In the genomic region with DNA sequence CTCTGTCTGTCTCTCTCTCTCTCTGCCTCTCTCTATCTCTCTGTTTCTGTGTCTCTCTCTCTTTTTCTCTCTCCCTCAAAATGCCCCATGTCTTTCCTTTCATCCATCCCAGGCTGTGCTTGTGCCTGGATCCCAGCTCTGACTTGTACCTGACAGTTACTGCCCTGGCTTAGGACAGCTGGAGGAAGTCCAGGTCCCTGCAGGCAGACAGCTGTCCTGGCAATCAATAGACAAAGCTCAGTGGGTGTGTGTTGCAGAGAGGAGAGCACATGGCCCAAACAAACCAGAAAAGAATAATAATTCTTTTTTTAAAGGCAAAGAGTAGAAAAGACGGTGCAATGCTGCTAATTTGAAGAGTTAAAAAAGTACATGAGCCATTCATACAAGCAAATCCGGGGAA, we compare ENCODE assay signal across 19 mouse cellular contexts.
A peak's percentile ranks its signal among the peaks of the same experiment; 100 is the strongest.
DNase-seq lines count a peak whose midpoint lies in the region; ATAC-seq and TF ChIP-seq lines count a peak whose summit lies in the region.
"Had no signal": no experiment of that assay in that cellular context is flagged by ENCODE, and none has a peak within 500 bp of the region (broad histone marks: within the 10 kb centered on the region; RNA-seq: fewer than 3 reads in every experiment).

No protein-coding gene starts in this region.

- no peak overlapping the region for H3K9ac ChIP-seq in lung, embryonic 14.5 days
- H3K9ac ChIP-seq: hindbrain, embryonic 12.5 days; liver, embryonic 13.5 days; neural tube, embryonic 15.5 days had no signal

- no peak overlapping the region for H3K4me2 ChIP-seq in lung, embryonic 14.5 days
- H3K4me2 ChIP-seq: hindbrain, embryonic 12.5 days; liver, embryonic 13.5 days; midbrain, embryonic 11.5 days; neural tube, embryonic 15.5 days had no signal

- ATAC-seq in lung, embryonic 14.5 days (ENCODE audit: insufficient read depth), result no peak
- ATAC-seq: forebrain, embryonic 16.5 days had no signal

- H3K9me3 ChIP-seq in heart, embryonic 10.5 days, result no peaks in the 10 kb centered on the region
- H3K9me3 ChIP-seq in lung, embryonic 14.5 days (ENCODE audit: low read depth, low read length), result no peaks in the 10 kb centered on the region
- H3K9me3 ChIP-seq: hindbrain, embryonic 12.5 days; liver, embryonic 13.5 days; neural tube, embryonic 15.5 days had no signal

- peaks cover 33% of the 10 kb centered on the region for H3K4me1 ChIP-seq in heart, embryonic 10.5 days
- peaks cover 9% of the 10 kb centered on the region for H3K4me1 ChIP-seq in lung, embryonic 14.5 days (ENCODE audit: insufficient read depth)
- H3K4me1 ChIP-seq: liver, embryonic 13.5 days had no signal

- peak overlapping the region; percentile 56 for H3K27ac ChIP-seq in heart, embryonic 10.5 days
- no peak overlapping the region for H3K27ac ChIP-seq in lung, embryonic 14.5 days (ENCODE audit: low read depth)
- H3K27ac ChIP-seq: hindbrain, embryonic 12.5 days; liver, embryonic 13.5 days; neural tube, embryonic 15.5 days had no signal

- WGBS in heart, embryonic 10.5 days, result 77% methylated on average over 2 of the region's 2 CpGs
- WGBS in lung, embryonic 14.5 days, result 56% methylated on average over 2 of the region's 2 CpGs

- no peaks in the 10 kb centered on the region for H3K27me3 ChIP-seq in heart, embryonic 10.5 days (ENCODE audit: insufficient read depth, poor library complexity, severe bottlenecking)
- H3K27me3 ChIP-seq in lung, embryonic 14.5 days (ENCODE audit: insufficient read depth, low read length), result peaks cover 4% of the 10 kb centered on the region; the same call in 1 of the 2 replicates
- H3K27me3 ChIP-seq: liver, embryonic 13.5 days; neural tube, embryonic 15.5 days had no signal

- no peak overlapping the region for H3K4me3 ChIP-seq in heart, embryonic 10.5 days
- no peak overlapping the region for H3K4me3 ChIP-seq in lung, embryonic 14.5 days (ENCODE audit: low read depth, low read length)
- H3K4me3 ChIP-seq: erythroblast, embryonic 14.5 days; hindbrain, embryonic 12.5 days; liver, embryonic 13.5 days; neural tube, embryonic 15.5 days had no signal

- TF ChIP-seq CTCF in lung, embryonic 14.5 days (IDR thresholded peaks at IDR 0.05; ENCODE audit: low read depth), result no peak

- no peaks in the 10 kb centered on the region for H3K36me3 ChIP-seq in heart, embryonic 10.5 days
- H3K36me3 ChIP-seq in lung, embryonic 14.5 days (ENCODE audit: insufficient read depth), result no peaks in the 10 kb centered on the region
- H3K36me3 ChIP-seq: G1E; hindbrain, embryonic 12.5 days; liver, embryonic 13.5 days; neural tube, embryonic 15.5 days had no signal

- DNase-seq in heart, embryonic 10.5 days (ENCODE audit: low spot score), result no peak
- DNase-seq in heart, adult 11 months, result no peak
- peak; percentile 26 for DNase-seq in lung, embryonic 14.5 days
- no peak for DNase-seq in lung, postnatal 36 days
- peak; percentile 20 to 47 for DNase-seq in cerebellum, postnatal 25 days
- DNase-seq in urinary bladder, postnatal 36 days (ENCODE audit: low spot score in 2 of 2), result no peak
- no peak for DNase-seq in urinary bladder, adult 18-20 months (ENCODE audit: low spot score in 2 of 2)
- DNase-seq: adrenal gland, adult 8-10 months; kidney, adult 11 months; kidney, postnatal 10 days; liver, embryonic 13.5 days; lung, postnatal 14 days; thymus, postnatal 25 days had no signal

Comparison
In these comparisons a context has a peak if more than half of its experiments do, and no peak if none do; other contexts are left out.
1. DNase-seq: peak in lung, embryonic 14.5 days (single experiment) and cerebellum, postnatal 25 days (2 of 2); none in heart, embryonic 10.5 days (single experiment), heart, adult 11 months (single experiment), lung, postnatal 36 days (single experiment), urinary bladder, postnatal 36 days (0 of 2) and urinary bladder, adult 18-20 months (0 of 2).